Mouse (Mus musculus) embryo, embryonic 10 days (tissue): Measurements from ENCODE around the gene Rnf19b.
A peak's percentile ranks its signal among the peaks of the same experiment; 100 is the strongest.

Experiments
- DNase-seq: peaks from one replicate; pipeline ENCODE4 v3.0.0-alpha.2; 2015; ENCODE audit warnings: low spot score

Rnf19b gene

DNA sequence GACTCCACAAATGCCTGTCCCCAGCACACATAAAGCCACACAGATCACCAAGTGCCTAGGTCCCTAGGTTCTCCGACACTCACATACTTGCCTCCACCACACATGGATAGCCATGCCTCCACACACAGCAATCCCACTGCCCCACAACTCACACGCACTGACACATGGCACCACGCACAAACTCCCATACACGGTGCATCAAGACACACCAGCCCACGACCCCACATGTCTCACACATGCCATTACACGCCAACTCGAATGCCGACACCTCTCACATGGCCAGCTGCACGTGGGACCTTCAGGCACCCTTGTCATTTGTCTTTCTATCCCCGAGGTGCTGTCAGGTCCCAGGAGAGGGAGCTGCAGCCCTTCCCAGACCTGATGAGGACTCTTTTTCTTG is 61.6 kb downstream of the Rnf19b start:
- no peak for DNase-seq

- DNase-seq: peak; percentile 80
Measured at GRCm38 (mm10) chr4:129120520-129121445, 62.7 kb downstream of the Rnf19b start.

DNA sequence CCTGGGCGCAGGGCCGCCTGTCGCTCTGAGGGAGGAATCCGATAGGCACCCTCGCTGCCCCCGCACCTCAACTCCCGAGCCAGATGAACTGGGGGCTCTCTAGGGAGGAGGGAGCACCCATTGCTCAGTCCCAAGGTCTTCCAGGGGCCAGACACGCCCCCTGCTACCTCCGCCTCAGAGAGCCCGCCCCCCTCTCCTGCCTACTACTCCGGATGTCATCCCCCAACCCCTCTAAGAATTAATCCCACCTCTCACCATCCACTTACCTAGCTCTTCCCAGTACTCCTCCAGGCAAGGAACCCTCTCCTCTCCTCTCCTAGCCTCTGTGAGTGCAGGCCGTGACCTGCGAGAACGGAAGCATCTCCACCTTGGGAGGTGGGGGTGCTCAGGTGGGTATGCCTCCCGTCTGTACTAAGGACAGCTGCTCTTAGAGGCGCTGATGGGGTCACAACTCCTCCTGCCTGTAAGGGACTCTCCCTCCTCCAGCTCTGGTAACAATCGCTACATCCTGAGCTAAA is 63.6 kb downstream of the Rnf19b start, which contains the start of gene Hpca:
Gene Hpca (minus strand): TSS at position 468 of the 518 bp plus-strand sequence.
- no peak for DNase-seq

DNA sequence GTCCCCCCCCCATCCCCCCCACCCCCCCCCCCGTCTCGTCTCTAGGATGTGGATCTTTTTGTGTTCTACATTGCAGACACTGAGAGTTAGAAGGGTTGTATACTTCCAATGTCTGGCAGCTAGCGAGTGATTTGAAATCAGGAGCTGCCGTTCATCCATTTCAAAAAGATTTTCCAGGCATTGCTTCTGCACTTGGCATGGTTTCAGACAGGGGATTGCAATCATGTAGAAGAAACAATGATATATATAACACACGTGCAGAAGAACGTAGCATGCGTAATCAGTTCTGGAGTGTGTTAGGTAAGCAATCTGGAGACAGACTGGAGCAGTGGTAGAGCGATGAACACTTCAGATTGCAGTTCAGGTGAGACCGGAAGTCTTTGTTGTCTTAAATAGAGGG is 64.0 kb downstream of the Rnf19b start:
- no peak for DNase-seq

GRCm38 (mm10) chr4:129122719-129123118 is 64.6 kb downstream of the Rnf19b start:
- no peak for DNase-seq

- DNase-seq: no peak
Measured at GRCm38 (mm10) chr4:129124652-129125146, 66.6 kb downstream of the Rnf19b start.

GRCm38 (mm10) chr4:129125736-129126451 is 67.8 kb downstream of the Rnf19b start:
- peak; percentile 48 for DNase-seq

GRCm38 (mm10) chr4:129128582-129129338 is 70.7 kb downstream of the Rnf19b start:
- no peak for DNase-seq

GRCm38 (mm10) chr4:129129387-129129786 is 71.3 kb downstream of the Rnf19b start:
- DNase-seq: no peak

DNA sequence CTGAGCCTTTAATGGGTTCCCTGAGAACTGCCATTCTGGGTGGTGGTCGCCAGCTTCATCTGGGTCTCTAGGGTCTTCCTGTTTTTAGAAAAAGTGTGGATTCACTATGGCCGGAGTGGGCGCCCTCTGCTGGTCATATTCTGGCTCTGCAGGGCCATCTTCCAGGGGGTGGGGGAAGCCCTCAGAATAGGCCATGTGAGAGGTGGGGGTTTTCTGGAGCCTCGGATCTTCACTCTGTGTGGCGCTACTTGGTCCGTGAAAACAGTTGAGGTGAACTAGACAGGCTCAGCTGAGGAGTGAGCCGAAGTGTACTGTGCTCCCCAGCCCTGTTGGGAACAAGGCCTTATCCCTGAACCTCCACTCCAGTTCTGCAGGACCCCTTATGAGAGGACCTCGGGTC is 72.1 kb downstream of the Rnf19b start:
- DNase-seq: peak; percentile 74

GRCm38 (mm10) chr4:129130755-129131303 is 72.8 kb downstream of the Rnf19b start:
- peak; percentile 67 for DNase-seq

- peak; percentile 92 for DNase-seq
Measured at GRCm38 (mm10) chr4:129134799-129135585, 76.9 kb downstream of the Rnf19b start.
